Mouse (Mus musculus) embryonic facial prominence, embryonic 12.5 days (tissue): Measurements from ENCODE around the gene Bcl6. TPM values are rescaled to one million over a fixed set of nuclear protein-coding genes. Genes with fewer than 3 reads are reported as not detected.
A peak's percentile ranks its signal among the peaks of the same experiment; 100 is the strongest.

ENCODE experiments used
- ATAC-seq: fragments of 200-750 bp; cut with Nextera tagmentation; 2 replicates; pipeline ENCODE4 v1.8.0; 2017; ENCODE audit not compliant: insufficient number of reproducible peaks, insufficient read depth, low FRiP score, low TSS enrichment
- H3K27ac ChIP-seq: fragments of 300-500 bp; sonication (generic); 2 replicates; pipeline ENCODE4 v1.5.1; 2016; ENCODE audit warnings: mild to moderate bottlenecking
- H3K27me3 ChIP-seq: fragments of 300-500 bp; sonication (generic); 2 replicates; pipeline ENCODE4 v1.6.1; 2016; ENCODE audit warnings: mild to moderate bottlenecking, moderate library complexity
- H3K36me3 ChIP-seq: fragments of 300-500 bp; sonication (generic); 2 replicates; pipeline ENCODE4 v1.6.1; 2016; ENCODE audit warnings: mild to moderate bottlenecking
- H3K4me1 ChIP-seq: fragments of 300-500 bp; sonication (generic); 2 replicates; pipeline ENCODE4 v1.6.1; 2016
- H3K4me2 ChIP-seq: fragments of 300-500 bp; sonication (generic); replicated peaks from 2 replicates; pipeline ENCODE4 v1.6.1; 2016; ENCODE audit warnings: mild to moderate bottlenecking, moderate library complexity
- H3K4me3 ChIP-seq: fragments of 300-500 bp; sonication (generic); 2 replicates; pipeline ENCODE4 v1.5.1; 2016; ENCODE audit warnings: mild to moderate bottlenecking
- H3K9ac ChIP-seq: fragments of 300-500 bp; sonication (generic); 2 replicates; pipeline ENCODE4 v1.6.1; 2016; ENCODE audit warnings: mild to moderate bottlenecking, moderate library complexity
- H3K9me3 ChIP-seq: fragments of 300-500 bp; sonication (generic); 2 replicates; pipeline ENCODE4 v1.6.1; 2016; ENCODE audit warnings: mild to moderate bottlenecking, moderate library complexity
- WGBS: fragments of 180-500 bp; shearing (Covaris S2); methylation state at CpG from one replicate; pipeline ENCODE4 v1.1.7; 2016; 5-methylcytosine and 5-hydroxymethylcytosine counted together
- polyA plus RNA-seq: library from polyadenylated mRNA; unstranded; fragments of >200 nt; fragmentation: Nextera tagmentation; extraction: Ambion mirVana; gene quantifications from 2 replicates; pipeline ENCODE4 v1.2.1, GENCODE M21; 2016

Bcl6 gene
- 0.51 and 0.65 TPM in 2 replicates for polyA plus RNA-seq

DNA sequence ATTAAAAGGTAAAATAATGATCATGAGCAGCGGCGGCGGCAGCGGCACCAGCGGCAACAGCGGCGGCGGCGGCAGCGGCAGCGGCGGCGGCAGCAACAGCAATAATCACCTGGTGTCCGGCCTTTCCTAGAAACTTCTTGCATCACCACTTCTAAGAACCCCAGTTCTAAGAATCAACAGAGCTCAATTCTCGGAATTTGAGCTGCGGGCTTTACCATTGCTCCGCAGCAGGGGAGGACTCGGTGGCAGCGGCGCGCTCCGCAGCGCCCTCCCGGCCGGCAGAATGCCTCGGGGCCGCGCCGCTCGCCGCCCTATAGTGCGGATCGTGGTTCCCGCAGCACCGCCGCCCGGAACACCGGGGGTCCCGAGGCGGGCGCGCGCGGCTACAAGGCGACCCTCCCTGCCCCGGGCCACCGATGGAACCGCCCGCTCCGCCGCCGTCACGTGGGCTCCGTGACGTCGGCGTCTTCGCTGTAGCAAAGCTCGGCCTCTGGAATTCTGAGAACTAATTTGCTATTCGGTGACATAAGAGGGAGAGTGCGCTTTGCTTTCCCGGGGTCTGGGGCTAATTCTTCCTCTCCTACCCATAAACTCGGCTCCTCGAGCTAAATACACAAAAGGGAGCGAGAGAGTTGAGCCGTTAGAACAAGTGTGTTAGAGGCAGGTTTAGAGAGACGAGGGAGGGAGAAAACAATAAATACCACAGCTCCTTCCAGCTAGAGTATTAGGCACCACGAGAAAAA is at the start of gene Bcl6, which contains the start of gene Gm37419:
Bcl6 (minus strand) TSS at position 387 of the 743 bp plus-strand sequence.
Gm37419 (plus strand) TSS at position 17 of the 743 bp plus-strand sequence.
- peak within 1 kb of the TSS; percentile 90 for H3K4me2 ChIP-seq
- H3K4me3 ChIP-seq: peak within 1 kb of the TSS; percentile 72
- H3K27ac ChIP-seq: peak within 1 kb of the TSS; percentile 95
- peak within 1 kb of the TSS; percentile 74 for H3K9ac ChIP-seq
- ATAC-seq: peak; percentile 43
- WGBS: under 1% methylated on average over 68 of the region's 68 CpGs
- 0 out of 2 replicates have a peak, but pooled peaks cover 7% of the 10 kb centered on the region for H3K27me3 ChIP-seq
- H3K4me1 ChIP-seq: peaks cover 37% of the 10 kb centered on the region
- H3K9me3 ChIP-seq: no peaks in the 10 kb centered on the region
- no peaks in the 10 kb centered on the region for H3K36me3 ChIP-seq

DNA sequence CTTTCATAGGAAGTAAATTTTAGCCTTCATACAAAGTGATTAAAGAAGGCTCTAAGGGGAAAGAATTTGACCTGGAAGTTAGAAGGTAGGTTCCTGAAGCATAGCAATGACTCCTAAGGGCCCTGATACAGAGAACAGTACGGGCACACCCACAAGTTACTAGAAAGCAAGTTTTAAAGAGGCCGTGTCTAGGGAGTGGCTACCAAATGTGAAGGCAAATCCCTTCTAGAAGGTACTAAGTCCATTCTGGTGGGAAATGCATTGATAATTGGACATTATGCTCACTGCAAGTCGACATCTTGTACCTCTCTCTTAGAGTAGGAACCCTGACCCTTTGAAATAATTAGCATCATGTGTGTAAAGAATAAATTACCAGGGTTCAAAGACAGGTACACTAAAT is 47.7 kb upstream of the Bcl6 start:
- no peak overlapping the region for H3K9ac ChIP-seq
- H3K9me3 ChIP-seq: no peaks in the 10 kb centered on the region
- H3K36me3 ChIP-seq: no peaks in the 10 kb centered on the region
- ATAC-seq: no peak
- 85% methylated on average over 3 of the region's 3 CpGs for WGBS
- H3K4me1 ChIP-seq: no peaks in the 10 kb centered on the region
- no peak overlapping the region for H3K4me3 ChIP-seq
- H3K27me3 ChIP-seq: no peaks in the 10 kb centered on the region
- no peak overlapping the region for H3K4me2 ChIP-seq
- H3K27ac ChIP-seq: no peak overlapping the region

DNA sequence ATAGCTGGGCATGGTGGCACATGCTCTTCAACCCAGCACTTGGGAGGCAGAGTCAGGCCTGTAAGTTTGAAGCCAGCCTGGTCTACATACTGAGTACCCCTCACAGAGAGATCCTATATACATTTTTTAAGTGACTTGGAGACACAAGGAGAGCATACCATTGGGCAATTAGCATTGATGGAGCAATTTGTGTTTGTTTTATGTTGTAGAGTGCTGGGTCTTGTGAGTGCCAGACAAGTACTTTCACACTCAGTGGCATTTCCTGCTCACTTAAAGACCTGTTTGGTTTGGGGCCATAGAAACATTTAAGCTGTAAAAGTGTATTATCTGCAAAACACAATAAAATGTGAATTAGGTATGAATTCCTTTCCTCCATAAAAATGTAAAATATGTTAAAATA is 47.1 kb upstream of the Bcl6 start:
- no peaks in the 10 kb centered on the region for H3K27me3 ChIP-seq
- no peaks in the 10 kb centered on the region for H3K4me1 ChIP-seq
- no peak overlapping the region for H3K4me3 ChIP-seq
- no peak for ATAC-seq
- H3K36me3 ChIP-seq: no peaks in the 10 kb centered on the region
- H3K9ac ChIP-seq: no peak overlapping the region
- no peak overlapping the region for H3K27ac ChIP-seq
- no peak overlapping the region for H3K4me2 ChIP-seq
- H3K9me3 ChIP-seq: no peaks in the 10 kb centered on the region

DNA sequence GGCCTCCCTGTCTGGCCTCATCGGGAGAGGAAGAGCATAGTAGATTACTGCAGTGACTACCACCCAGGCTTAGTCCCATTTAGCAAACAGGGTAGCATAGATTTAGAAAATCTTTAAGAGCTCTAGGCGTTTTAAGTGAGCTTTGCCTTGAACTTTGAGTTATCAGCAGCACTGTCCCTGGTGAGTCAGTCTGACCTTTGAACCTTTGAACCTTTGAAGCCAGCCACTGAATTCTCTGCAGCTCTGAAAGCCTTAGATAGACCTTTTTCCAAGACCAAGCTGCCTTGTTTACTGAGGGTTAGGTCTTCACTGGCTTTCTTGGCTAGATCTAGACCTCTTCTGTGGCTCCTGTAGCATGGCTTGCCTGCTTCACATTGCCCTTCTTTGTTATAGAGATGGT is 45.8 kb upstream of the Bcl6 start:
- no peak overlapping the region for H3K27ac ChIP-seq
- H3K9ac ChIP-seq: no peak overlapping the region
- no peaks in the 10 kb centered on the region for H3K9me3 ChIP-seq
- 55% methylated on average over 2 of the region's 2 CpGs for WGBS
- no peaks in the 10 kb centered on the region for H3K36me3 ChIP-seq
- no peak for ATAC-seq
- H3K27me3 ChIP-seq: no peaks in the 10 kb centered on the region
- no peak overlapping the region for H3K4me2 ChIP-seq
- no peaks in the 10 kb centered on the region for H3K4me1 ChIP-seq
- H3K4me3 ChIP-seq: no peak overlapping the region

DNA sequence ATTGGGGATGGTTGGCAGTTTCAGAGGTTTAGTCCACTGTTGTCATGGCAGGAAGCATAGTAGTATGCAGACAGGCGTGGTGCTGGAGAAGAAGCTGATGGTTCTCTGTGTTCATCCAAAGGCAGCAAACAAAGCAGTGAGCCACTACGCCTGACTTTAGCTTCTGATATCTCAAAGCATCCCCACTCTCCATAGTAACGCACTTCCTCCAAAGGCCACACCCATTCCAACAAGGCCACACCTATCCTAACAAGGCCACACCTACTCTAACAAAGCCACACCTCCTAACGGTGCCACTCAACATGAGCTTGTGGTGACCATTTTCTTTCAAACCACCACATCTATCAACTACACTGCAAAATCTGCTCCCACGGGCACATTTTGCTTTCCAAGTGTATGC is 44.6 kb upstream of the Bcl6 start:
- Histone ChIP-seq H3K4me2 (no peak overlapping the region), H3K4me3 (no peak overlapping the region), H3K36me3 (no peaks in the 10 kb centered on the region), H3K27ac (no peak overlapping the region), H3K4me1 (no peaks in the 10 kb centered on the region), H3K27me3 (no peaks in the 10 kb centered on the region), H3K9ac (no peak overlapping the region), H3K9me3 (no peaks in the 10 kb centered on the region)
- ATAC-seq: no peak
- WGBS: 92% methylated on average over 5 of the region's 5 CpGs

DNA sequence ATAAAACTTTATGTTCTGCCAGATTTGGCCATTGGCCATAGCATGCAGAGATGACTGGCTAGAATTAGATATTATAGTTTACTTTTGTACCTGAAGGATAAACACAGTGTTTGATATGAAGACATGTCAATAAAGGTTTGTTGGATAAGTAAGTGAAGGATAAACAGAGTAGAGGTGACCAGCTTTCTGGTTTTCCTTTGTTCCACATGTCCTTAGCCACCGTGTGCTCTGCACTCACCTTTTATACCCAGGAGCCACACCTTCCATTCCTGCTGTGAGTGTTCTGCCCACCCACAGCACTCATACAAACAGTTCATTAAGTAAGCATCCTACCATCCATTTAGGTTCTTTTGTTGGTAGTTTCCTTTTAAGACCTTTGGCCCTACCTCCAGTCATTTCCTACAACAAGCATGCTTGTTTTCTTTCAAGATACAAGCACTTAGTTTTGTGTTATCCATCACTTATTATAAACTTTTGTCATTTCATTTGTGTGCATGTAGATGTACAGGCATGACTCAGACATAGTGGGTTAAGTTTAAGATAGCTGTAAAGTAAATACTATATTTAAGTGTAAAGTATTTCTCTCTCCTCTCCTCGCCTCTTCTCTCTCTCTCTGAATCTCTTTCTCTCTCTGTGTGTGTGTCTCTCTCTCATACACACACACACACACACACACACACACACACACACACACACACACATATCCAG is 41.5 kb upstream of the Bcl6 start:
- no peaks in the 10 kb centered on the region for H3K36me3 ChIP-seq
- ATAC-seq: no peak
- H3K4me2 ChIP-seq: no peak overlapping the region
- WGBS: 88% methylated on average over 2 of the region's 2 CpGs
- no peak overlapping the region for H3K4me3 ChIP-seq
- no peaks in the 10 kb centered on the region for H3K27me3 ChIP-seq
- H3K27ac ChIP-seq: no peak overlapping the region
- H3K4me1 ChIP-seq: no peaks in the 10 kb centered on the region
- H3K9ac ChIP-seq: no peak overlapping the region
- no peaks in the 10 kb centered on the region for H3K9me3 ChIP-seq

DNA sequence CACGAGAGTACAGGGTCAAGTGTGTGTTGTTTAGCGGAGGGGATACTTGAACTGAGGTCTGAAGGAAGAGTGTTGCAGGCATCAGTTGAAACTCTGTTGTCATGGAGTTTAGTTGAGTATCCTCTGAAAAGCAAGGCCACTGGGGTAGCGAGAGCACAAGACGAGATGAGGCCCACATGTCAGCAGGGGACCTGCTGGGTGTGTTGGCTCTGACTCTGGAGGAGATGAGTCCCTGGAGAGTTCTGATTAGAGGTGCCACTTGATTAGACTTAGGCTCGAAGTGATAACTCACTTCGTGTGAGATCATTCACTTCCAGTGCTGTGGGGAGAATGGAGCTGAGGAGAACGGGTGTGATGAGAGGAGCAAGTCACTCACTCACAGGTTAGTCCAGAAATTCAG is 36.8 kb upstream of the Bcl6 start:
- H3K27ac ChIP-seq: no peak overlapping the region
- H3K4me3 ChIP-seq: no peak overlapping the region
- no peak overlapping the region for H3K4me2 ChIP-seq
- no peaks in the 10 kb centered on the region for H3K27me3 ChIP-seq
- H3K36me3 ChIP-seq: no peaks in the 10 kb centered on the region
- ATAC-seq: no peak
- WGBS: 77% methylated on average over 7 of the region's 7 CpGs
- no peaks in the 10 kb centered on the region for H3K4me1 ChIP-seq
- no peaks in the 10 kb centered on the region for H3K9me3 ChIP-seq
- H3K9ac ChIP-seq: no peak overlapping the region

DNA sequence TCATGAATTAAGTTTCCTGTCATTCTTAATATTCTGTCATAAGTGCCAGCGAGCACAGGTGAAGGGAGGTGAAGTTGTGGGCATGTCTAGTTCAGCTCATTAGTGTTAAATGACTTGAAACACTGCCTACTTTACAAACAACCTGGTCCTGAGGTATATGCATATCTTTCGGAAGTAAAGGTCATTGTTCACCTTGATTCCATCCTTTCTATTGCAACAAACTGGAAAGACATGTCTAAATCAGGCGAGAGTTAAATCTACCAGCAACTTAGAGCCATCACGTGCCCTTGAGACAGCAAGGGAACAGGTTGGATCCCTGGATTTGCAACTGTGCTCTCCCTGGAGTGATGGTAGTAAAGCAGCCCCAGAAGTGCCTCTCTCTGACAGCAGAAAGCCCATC is 34.0 kb upstream of the Bcl6 start:
- Histone ChIP-seq H3K4me2 (no peak overlapping the region), H3K27ac (no peak overlapping the region), H3K9ac (no peak overlapping the region), H3K4me3 (no peak overlapping the region), H3K36me3 (no peaks in the 10 kb centered on the region), H3K9me3 (no peaks in the 10 kb centered on the region), H3K4me1 (no peaks in the 10 kb centered on the region), H3K27me3 (no peaks in the 10 kb centered on the region)
- ATAC-seq: no peak
- WGBS: 85% methylated on average over 4 of the region's 4 CpGs

DNA sequence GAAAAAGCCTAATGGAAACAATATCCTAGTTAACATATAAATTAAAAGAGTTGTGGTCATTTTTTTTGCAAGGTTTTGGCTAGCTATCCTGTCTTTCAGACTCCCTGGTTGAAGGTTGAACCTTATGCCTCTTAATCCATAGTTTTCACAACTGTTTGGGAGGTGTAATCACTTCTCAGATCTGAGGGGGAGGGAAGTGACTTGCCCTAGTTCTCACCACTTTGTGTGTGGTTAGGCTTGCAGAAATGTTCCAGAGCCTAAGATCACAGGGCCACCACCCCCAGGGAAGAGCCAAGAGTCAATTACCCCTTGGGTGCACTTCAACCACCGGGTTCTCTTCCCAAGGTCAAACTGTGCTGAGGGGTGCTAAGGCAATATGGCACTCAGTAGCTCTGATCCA is 33.1 kb upstream of the Bcl6 start:
- WGBS: 68% methylated on average over 1 of the region's 1 CpGs
- no peak overlapping the region for H3K4me2 ChIP-seq
- H3K9me3 ChIP-seq: no peaks in the 10 kb centered on the region
- no peak overlapping the region for H3K27ac ChIP-seq
- ATAC-seq: no peak
- no peaks in the 10 kb centered on the region for H3K4me1 ChIP-seq
- H3K4me3 ChIP-seq: no peak overlapping the region
- no peaks in the 10 kb centered on the region for H3K36me3 ChIP-seq
- H3K9ac ChIP-seq: no peak overlapping the region
- H3K27me3 ChIP-seq: no peaks in the 10 kb centered on the region

DNA sequence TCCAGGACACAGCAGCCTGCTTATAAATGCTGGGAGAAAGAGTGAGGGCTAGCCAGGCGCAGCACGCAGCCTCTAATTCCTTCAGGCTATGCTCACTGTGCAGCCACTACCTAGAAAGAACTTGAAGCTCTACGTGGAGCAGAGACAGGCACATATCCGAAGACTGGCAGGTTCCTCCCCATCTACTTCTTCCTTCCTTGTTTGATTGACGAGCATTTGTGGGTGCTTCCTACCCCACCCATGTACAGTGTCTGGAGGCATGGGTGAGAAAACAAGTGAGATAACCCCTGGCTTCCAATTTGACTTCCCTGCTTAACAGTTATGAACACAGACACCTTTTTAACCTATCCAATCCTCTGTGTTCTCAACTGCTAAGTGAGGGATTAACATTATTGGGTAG is 28.1 kb upstream of the Bcl6 start:
- H3K9ac ChIP-seq: no peak overlapping the region
- ATAC-seq: no peak
- H3K36me3 ChIP-seq: no peaks in the 10 kb centered on the region
- no peaks in the 10 kb centered on the region for H3K9me3 ChIP-seq
- no peak overlapping the region for H3K4me2 ChIP-seq
- WGBS: 73% methylated on average over 5 of the region's 5 CpGs
- H3K4me1 ChIP-seq: no peaks in the 10 kb centered on the region
- no peak overlapping the region for H3K4me3 ChIP-seq
- H3K27ac ChIP-seq: no peak overlapping the region
- H3K27me3 ChIP-seq: no peaks in the 10 kb centered on the region

DNA sequence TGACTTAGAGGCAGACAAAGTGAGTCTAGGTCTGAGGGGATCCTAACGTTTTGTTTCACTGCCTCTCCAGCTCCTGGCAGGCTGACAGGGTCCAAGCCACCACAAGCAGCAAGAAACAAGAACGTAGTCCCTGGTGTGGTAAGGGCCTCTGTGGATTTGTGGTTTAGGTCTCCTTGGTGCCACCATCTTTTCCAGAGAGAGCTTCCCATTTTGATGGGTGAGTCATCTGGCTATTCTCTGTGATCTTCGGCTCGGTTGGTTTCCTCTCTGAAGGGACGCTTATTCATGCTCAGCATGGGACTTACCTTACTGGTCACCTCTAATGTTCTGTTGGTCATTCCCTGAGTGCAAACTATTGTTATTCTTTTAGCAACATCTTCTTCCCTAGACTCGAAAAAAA is 27.6 kb upstream of the Bcl6 start:
- H3K36me3 ChIP-seq: no peaks in the 10 kb centered on the region
- no peak for ATAC-seq
- WGBS: 63% methylated on average over 6 of the region's 6 CpGs

DNA sequence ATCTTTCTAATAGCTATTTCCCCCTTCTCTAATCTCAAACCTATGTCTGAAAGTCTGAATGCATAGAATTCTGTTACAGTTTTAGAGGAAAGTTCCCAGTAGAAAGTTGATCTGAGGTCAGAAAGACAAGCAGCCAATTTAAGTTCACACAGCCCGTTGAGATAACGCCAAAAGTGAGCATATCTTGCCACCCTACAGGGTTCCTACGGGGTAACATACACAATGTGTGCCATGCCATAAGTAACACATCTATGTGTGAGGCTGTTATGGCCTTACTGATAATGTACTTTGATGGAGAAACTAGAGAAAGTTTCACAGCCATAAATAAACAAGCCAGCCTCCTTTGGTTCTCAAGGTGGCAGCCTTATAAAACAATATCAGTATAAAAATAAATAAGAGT is 25.7 kb upstream of the Bcl6 start:
- no peak overlapping the region for H3K27ac ChIP-seq
- H3K36me3 ChIP-seq: no peaks in the 10 kb centered on the region
- no peaks in the 10 kb centered on the region for H3K4me1 ChIP-seq
- H3K4me2 ChIP-seq: no peak overlapping the region
- ATAC-seq: no peak
- H3K27me3 ChIP-seq: no peaks in the 10 kb centered on the region
- 89% methylated on average over 3 of the region's 3 CpGs for WGBS
- no peak overlapping the region for H3K9ac ChIP-seq
- no peaks in the 10 kb centered on the region for H3K9me3 ChIP-seq
- H3K4me3 ChIP-seq: no peak overlapping the region

More for the DNA sequence above, 27.6 kb upstream of the Bcl6 start:
- no peak overlapping the region for H3K27ac ChIP-seq
- no peaks in the 10 kb centered on the region for H3K4me1 ChIP-seq
- H3K9me3 ChIP-seq: no peaks in the 10 kb centered on the region
- no peak overlapping the region for H3K4me3 ChIP-seq
- no peak overlapping the region for H3K9ac ChIP-seq
- no peaks in the 10 kb centered on the region for H3K27me3 ChIP-seq
- no peak overlapping the region for H3K4me2 ChIP-seq
